Mouse (Mus musculus) liver, embryonic 15.5 days (tissue): Measurements from ENCODE around the gene Avpr1b. TPM values are rescaled to one million over a fixed set of nuclear protein-coding genes. Genes with fewer than 3 reads are reported as not detected.

ENCODE experiments used
- ATAC-seq: fragments of 200-750 bp; cut with Nextera tagmentation; 2 replicates; pipeline ENCODE4 v1.8.0; 2017; ENCODE audit warnings: moderate number of reproducible peaks, mild to moderate bottlenecking, moderate library complexity; ENCODE audit not compliant: insufficient read depth
- H3K27ac ChIP-seq: fragments of 300-500 bp; sonication (generic); replicated peaks from 2 replicates; pipeline ENCODE4 v1.5.1; 2015; ENCODE audit warnings: mild to moderate bottlenecking, inconsistent platforms
- H3K27me3 ChIP-seq: fragments of 300-500 bp; sonication (generic); 2 replicates; pipeline ENCODE4 v1.6.1; 2015; ENCODE audit warnings: mild to moderate bottlenecking, inconsistent platforms
- H3K36me3 ChIP-seq: fragments of 300-500 bp; sonication (generic); replicated peaks from 2 replicates; pipeline ENCODE4 v1.6.1; 2015; ENCODE audit warnings: moderate library complexity, mild to moderate bottlenecking, inconsistent platforms
- H3K4me1 ChIP-seq: fragments of 300-500 bp; sonication (generic); replicated peaks from 2 replicates; pipeline ENCODE4 v1.6.1; 2015; ENCODE audit warnings: inconsistent platforms
- H3K4me2 ChIP-seq: fragments of 300-500 bp; sonication (generic); 2 replicates; pipeline ENCODE4 v1.6.1; 2015; ENCODE audit warnings: moderate library complexity, mild to moderate bottlenecking, inconsistent platforms
- H3K4me3 ChIP-seq: fragments of 300-500 bp; sonication (generic); replicated peaks from 2 replicates; pipeline ENCODE4 v1.5.1; 2015; ENCODE audit warnings: mild to moderate bottlenecking, inconsistent platforms
- H3K9ac ChIP-seq: fragments of 300-500 bp; sonication (generic); 2 replicates; pipeline ENCODE4 v1.6.1; 2015; ENCODE audit warnings: moderate library complexity, mild to moderate bottlenecking, inconsistent platforms
- H3K9me3 ChIP-seq: fragments of 300-500 bp; sonication (generic); replicated peaks from 2 replicates; pipeline ENCODE4 v1.6.1; 2016; ENCODE audit warnings: inconsistent platforms
- WGBS: fragments of 180-500 bp; shearing (Covaris S2); methylation state at CpG from one replicate; pipeline ENCODE4 v1.1.7; 2015; ENCODE audit warnings: mixed read lengths; ENCODE audit not compliant: insufficient replicate concordance; 5-methylcytosine and 5-hydroxymethylcytosine counted together
- polyA plus RNA-seq: library from polyadenylated mRNA; unstranded; fragments of >200 nt; fragmentation: Nextera tagmentation; extraction: Ambion mirVana; gene quantifications from 2 replicates; pipeline ENCODE4 v1.2.1, GENCODE M21; 2015

Avpr1b gene
- polyA plus RNA-seq, 1 experiment from 2014 or later, result not detected

GRCm38 (mm10) chr1:131642251-131642650 is 43.2 kb downstream of the Avpr1b start:
- Histone ChIP-seq H3K4me1 (peaks cover 16% of the 10 kb centered on the region), H3K27ac (no peak overlapping the region), H3K9me3 (0 out of 2 replicates have a peak, but pooled peaks cover 4% of the 10 kb centered on the region), H3K4me3 (0 out of 2 replicates have a peak overlapping the region, but pooled peaks have one; percentile 0), H3K36me3 (peaks cover 21% of the 10 kb centered on the region), H3K9ac (no peak overlapping the region), H3K4me2 (peak overlapping the region; percentile 32), H3K27me3 (no peaks in the 10 kb centered on the region)
- ATAC-seq, result no peak
- WGBS, result 82% methylated on average over 2 of the region's 2 CpGs

GRCm38 (mm10) chr1:131652670-131653443 is 53.8 kb downstream of the Avpr1b start:
- Histone ChIP-seq H3K27ac (no peak overlapping the region), H3K9me3 (no peaks in the 10 kb centered on the region), H3K36me3 (peaks cover 22% of the 10 kb centered on the region), H3K4me2 (no peak overlapping the region), H3K27me3 (no peaks in the 10 kb centered on the region), H3K4me1 (peaks cover 10% of the 10 kb centered on the region), H3K4me3 (no peak overlapping the region), H3K9ac (no peak overlapping the region)
- WGBS, result 73% methylated on average over 12 of the region's 12 CpGs
- no peak for ATAC-seq

- peaks cover 16% of the 10 kb centered on the region for H3K4me1 ChIP-seq
- H3K36me3 ChIP-seq, result peaks cover 14% of the 10 kb centered on the region
- no peak overlapping the region for H3K4me3 ChIP-seq
- H3K4me2 ChIP-seq, result no peak overlapping the region
- H3K27ac ChIP-seq, result no peak overlapping the region
- H3K9me3 ChIP-seq, result no peaks in the 10 kb centered on the region
- 76% methylated on average over 6 of the region's 6 CpGs for WGBS
- ATAC-seq, result no peak
- no peak overlapping the region for H3K9ac ChIP-seq
- H3K27me3 ChIP-seq, result no peaks in the 10 kb centered on the region
These were observed 56.6 kb downstream of the Avpr1b start for GRCm38 (mm10) chr1:131655601-131656000.

- Histone ChIP-seq H3K9ac (no peak overlapping the region), H3K4me3 (no peak overlapping the region), H3K36me3 (peaks cover 5% of the 10 kb centered on the region; the same call in 1 of the 2 replicates), H3K27me3 (no peaks in the 10 kb centered on the region), H3K4me1 (peaks cover 39% of the 10 kb centered on the region), H3K27ac (no peak overlapping the region), H3K9me3 (no peaks in the 10 kb centered on the region), H3K4me2 (peak overlapping the region; percentile 29)
- peak; percentile 47 for ATAC-seq
- WGBS, result under 1% methylated on average over 11 of the region's 11 CpGs
These were observed 58.9 kb downstream of the Avpr1b start for GRCm38 (mm10) chr1:131657945-131658354.

GRCm38 (mm10) chr1:131659512-131660085 is 60.6 kb downstream of the Avpr1b start:
- Histone ChIP-seq H3K9ac (no peak overlapping the region), H3K4me3 (no peak overlapping the region), H3K9me3 (no peaks in the 10 kb centered on the region), H3K27ac (no peak overlapping the region), H3K4me1 (peaks cover 51% of the 10 kb centered on the region), H3K4me2 (no peak overlapping the region), H3K36me3 (peaks cover 11% of the 10 kb centered on the region), H3K27me3 (no peaks in the 10 kb centered on the region)
- WGBS, result 69% methylated on average over 5 of the region's 5 CpGs
- no peak for ATAC-seq

GRCm38 (mm10) chr1:131660266-131660665 is 61.2 kb downstream of the Avpr1b start:
- no peaks in the 10 kb centered on the region for H3K27me3 ChIP-seq
- H3K4me2 ChIP-seq, result no peak overlapping the region
- H3K27ac ChIP-seq, result no peak overlapping the region
- peaks cover 12% of the 10 kb centered on the region for H3K36me3 ChIP-seq
- H3K4me1 ChIP-seq, result peaks cover 51% of the 10 kb centered on the region
- ATAC-seq, result no peak
- H3K9me3 ChIP-seq, result no peaks in the 10 kb centered on the region
- no peak overlapping the region for H3K9ac ChIP-seq
- 79% methylated on average over 2 of the region's 2 CpGs for WGBS
- H3K4me3 ChIP-seq, result no peak overlapping the region

GRCm38 (mm10) chr1:131660716-131661472 is 61.9 kb downstream of the Avpr1b start:
- WGBS, result 70% methylated on average over 7 of the region's 7 CpGs
- Histone ChIP-seq H3K4me2 (no peak overlapping the region), H3K4me3 (no peak overlapping the region), H3K9me3 (no peaks in the 10 kb centered on the region), H3K36me3 (peaks cover 12% of the 10 kb centered on the region), H3K27me3 (no peaks in the 10 kb centered on the region), H3K27ac (no peak overlapping the region), H3K4me1 (peaks cover 51% of the 10 kb centered on the region), H3K9ac (no peak overlapping the region)
- ATAC-seq, result no peak

Other genes starting within 250 kb of the Avpr1b start
- gene Srgap2, start 71.9 kb upstream of the Avpr1b start, polyA plus RNA-seq, result 3.8 and 4.3 TPM in 2 replicates
- gene Fam72a, start 71.3 kb upstream of the Avpr1b start, polyA plus RNA-seq, result 1.3 and 1.5 TPM in 2 replicates
- 25.2 and 29.9 TPM in 2 replicates for gene Ctse, start 39.1 kb downstream of the Avpr1b start, polyA plus RNA-seq
- 1.2 TPM in 2 replicates for gene Rab7b, start 89.5 kb downstream of the Avpr1b start, polyA plus RNA-seq
- 0.06 TPM in 1 of 2 replicates, not detected in the other for gene Slc26a9, start 144.8 kb downstream of the Avpr1b start, polyA plus RNA-seq
- gene Pm20d1, start 198.1 kb downstream of the Avpr1b start, polyA plus RNA-seq, result 4.5 and 6.4 TPM in 2 replicates
- gene Slc41a1, start 228.3 kb downstream of the Avpr1b start, polyA plus RNA-seq, result 0.99 and 1.2 TPM in 2 replicates